Mouse (Mus musculus) retina, embryonic 14.5 days (tissue): ENCODE measurements around the gene Polr1d.

Source experiments
- DNase-seq: peaks from one replicate; pipeline ENCODE4 v3.0.0-alpha.2; 2015; ENCODE audit warnings: low spot score

Gene Polr1d

GRCm38 (mm10) chr5:147135994-147136393, 59.1 kb downstream of the Polr1d start:
- no peak for DNase-seq

DNA sequence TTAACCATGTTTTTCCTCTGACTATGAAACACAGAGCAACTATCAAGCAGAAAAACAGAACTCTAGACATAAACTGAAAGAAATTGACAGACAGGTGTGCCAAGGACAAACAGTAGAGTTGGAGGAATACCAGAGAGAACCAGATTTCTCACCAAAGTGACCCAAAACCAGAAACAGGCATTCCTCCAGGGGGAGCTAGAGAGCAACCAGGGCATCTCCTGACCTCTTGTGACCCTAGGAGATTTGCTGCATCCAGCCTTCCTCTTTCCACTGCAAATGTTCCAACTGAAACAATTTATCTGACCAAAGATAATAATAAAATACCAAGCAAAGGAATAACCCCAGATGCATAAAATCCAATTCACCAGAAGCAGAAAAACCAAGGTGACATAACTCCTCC, 70.5 kb downstream of the Polr1d start:
- no peak for DNase-seq

DNA sequence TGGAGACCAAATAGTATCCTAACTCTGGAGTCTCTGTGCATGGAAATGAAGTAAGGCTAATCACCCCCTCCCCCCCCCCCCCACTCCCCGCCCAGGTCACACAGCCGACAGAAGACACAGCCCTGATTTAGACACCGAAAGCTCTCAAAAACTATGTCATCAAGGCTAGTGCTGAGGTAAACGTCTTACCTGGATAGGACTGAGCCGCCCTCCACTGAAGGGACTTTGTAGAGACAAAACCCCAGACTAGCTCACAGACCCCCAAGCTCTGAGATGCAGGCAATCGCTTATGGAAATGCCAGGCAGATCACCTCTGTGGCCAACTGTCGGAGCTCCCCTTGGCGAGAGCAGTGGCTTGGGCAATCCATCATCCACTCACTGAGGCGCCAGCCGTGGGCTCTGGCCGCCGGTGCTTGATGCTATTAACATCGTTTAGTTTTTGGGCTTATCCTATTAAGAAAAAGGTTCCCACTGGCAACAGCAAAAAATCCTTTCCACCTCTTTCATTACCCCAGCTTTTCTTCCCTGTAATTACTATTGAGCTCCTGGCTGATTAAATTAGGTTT, 78.0 kb downstream of the Polr1d start:
- DNase-seq, result peak; percentile 54

- peak; percentile 77 for DNase-seq
Measured at GRCm38 (mm10) chr5:147155449-147156133, 78.7 kb downstream of the Polr1d start.

DNA sequence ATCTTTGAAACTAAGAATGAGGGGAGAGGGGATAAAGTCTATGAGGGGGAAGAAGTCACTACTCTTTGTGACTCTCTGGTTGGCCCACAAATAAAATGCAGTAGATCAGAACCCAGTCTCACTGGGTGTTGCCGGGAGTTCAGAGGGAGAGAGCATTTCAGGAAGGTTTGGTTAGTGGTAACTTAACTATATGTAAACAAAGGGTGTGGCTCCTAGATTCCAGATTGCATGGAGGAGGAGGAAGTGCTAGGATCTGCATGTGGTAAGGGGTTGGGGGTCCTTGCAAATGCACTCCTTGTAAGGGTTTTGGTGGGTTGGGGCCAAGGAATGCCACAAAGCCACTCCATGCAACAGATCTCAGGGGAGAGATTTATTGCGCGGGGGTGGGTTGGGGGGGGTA, 79.5 kb downstream of the Polr1d start:
- DNase-seq, result no peak

DNA sequence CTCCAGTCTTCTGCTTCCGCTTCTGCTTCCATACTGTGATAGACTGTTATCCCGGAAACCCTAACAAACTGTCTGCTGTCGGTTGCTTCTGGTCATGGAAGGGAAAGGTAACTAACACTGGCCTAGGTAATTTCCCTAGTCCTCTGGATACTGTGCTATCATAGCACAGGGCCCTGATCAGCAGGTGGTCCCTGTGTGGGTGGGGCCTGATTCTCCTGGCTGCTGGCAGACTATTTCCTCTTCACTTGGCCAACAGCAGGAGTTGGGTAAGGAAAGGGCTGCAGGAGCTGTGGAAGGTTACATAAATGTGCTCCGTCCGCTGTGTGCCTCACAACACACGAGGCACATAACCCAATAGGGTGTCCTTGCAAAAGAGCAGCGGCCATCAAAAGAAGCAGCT, 80.6 kb downstream of the Polr1d start:
- no peak for DNase-seq

DNA sequence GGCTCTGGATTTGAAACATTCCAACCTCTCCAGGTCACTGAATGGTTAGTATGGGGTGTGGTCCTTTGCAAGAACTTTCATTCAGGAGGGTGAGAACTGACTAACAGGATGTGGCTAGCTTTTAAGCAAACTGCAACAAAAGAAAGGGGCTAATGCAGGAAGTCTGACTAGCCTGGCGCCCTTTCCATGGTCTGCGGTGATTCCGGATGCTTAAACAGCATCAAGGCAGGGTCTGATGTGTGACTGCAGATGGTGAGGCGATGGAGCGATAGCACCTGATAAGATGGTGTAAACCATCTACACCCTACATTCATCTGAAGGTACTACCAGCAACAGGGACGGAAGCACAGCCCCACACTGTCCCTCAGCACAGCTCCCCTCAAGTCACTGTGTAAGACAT, 82.5 kb downstream of the Polr1d start:
- DNase-seq, result no peak

- DNase-seq, result no peak
Measured at GRCm38 (mm10) chr5:147159792-147160191, 82.9 kb downstream of the Polr1d start.
